Mouse (Mus musculus) midbrain, embryonic 15.5 days (tissue): ENCODE measurements around the gene Iqgap3. TPM values are rescaled to one million over a fixed set of nuclear protein-coding genes. Genes with fewer than 3 reads are reported as not detected.

Experiments
- ATAC-seq: fragments of 200-750 bp; cut with Nextera tagmentation; replicated peaks from 2 replicates; pipeline ENCODE4 v1.8.0; 2017; ENCODE audit warnings: moderate TSS enrichment
- H3K27ac ChIP-seq: fragments of 300-500 bp; sonication (generic); 2 replicates; pipeline ENCODE4 v1.5.1; 2015; ENCODE audit warnings: mild to moderate bottlenecking, inconsistent platforms
- H3K27me3 ChIP-seq: fragments of 300-500 bp; sonication (generic); replicated peaks from 2 replicates; pipeline ENCODE4 v1.6.1; 2015; ENCODE audit warnings: inconsistent platforms
- H3K36me3 ChIP-seq: fragments of 300-500 bp; sonication (generic); replicated peaks from 2 replicates; pipeline ENCODE4 v1.6.1; 2015; ENCODE audit warnings: inconsistent platforms
- H3K4me1 ChIP-seq: fragments of 300-500 bp; sonication (generic); 2 replicates; pipeline ENCODE4 v1.6.1; 2015; ENCODE audit warnings: inconsistent platforms
- H3K4me2 ChIP-seq: fragments of 300-500 bp; sonication (generic); 2 replicates; pipeline ENCODE4 v1.6.1; 2015; ENCODE audit warnings: inconsistent platforms, mild to moderate bottlenecking, moderate library complexity
- H3K4me3 ChIP-seq: fragments of 300-500 bp; sonication (generic); 2 replicates; pipeline ENCODE4 v1.5.1; 2015; ENCODE audit warnings: mild to moderate bottlenecking, inconsistent platforms
- H3K9ac ChIP-seq: fragments of 300-500 bp; sonication (generic); 2 replicates; pipeline ENCODE4 v1.6.1; 2015; ENCODE audit warnings: mild to moderate bottlenecking, inconsistent platforms
- H3K9me3 ChIP-seq: fragments of 300-500 bp; sonication (generic); 2 replicates; pipeline ENCODE4 v1.6.1; 2016; ENCODE audit warnings: inconsistent platforms
- WGBS: fragments of 180-500 bp; shearing (Covaris S2); methylation state at CpG from one replicate; pipeline ENCODE4 v1.1.7; 2015; ENCODE audit warnings: mixed read lengths; 5-methylcytosine and 5-hydroxymethylcytosine counted together
- polyA plus RNA-seq: library from polyadenylated mRNA; unstranded; fragments of >200 nt; fragmentation: Nextera tagmentation; extraction: Ambion mirVana; gene quantifications from 2 replicates; pipeline ENCODE4 v1.2.1, GENCODE M21; 2015

The Iqgap3 gene
- polyA plus RNA-seq = 2.7 and 3.0 TPM in 2 replicates

DNA sequence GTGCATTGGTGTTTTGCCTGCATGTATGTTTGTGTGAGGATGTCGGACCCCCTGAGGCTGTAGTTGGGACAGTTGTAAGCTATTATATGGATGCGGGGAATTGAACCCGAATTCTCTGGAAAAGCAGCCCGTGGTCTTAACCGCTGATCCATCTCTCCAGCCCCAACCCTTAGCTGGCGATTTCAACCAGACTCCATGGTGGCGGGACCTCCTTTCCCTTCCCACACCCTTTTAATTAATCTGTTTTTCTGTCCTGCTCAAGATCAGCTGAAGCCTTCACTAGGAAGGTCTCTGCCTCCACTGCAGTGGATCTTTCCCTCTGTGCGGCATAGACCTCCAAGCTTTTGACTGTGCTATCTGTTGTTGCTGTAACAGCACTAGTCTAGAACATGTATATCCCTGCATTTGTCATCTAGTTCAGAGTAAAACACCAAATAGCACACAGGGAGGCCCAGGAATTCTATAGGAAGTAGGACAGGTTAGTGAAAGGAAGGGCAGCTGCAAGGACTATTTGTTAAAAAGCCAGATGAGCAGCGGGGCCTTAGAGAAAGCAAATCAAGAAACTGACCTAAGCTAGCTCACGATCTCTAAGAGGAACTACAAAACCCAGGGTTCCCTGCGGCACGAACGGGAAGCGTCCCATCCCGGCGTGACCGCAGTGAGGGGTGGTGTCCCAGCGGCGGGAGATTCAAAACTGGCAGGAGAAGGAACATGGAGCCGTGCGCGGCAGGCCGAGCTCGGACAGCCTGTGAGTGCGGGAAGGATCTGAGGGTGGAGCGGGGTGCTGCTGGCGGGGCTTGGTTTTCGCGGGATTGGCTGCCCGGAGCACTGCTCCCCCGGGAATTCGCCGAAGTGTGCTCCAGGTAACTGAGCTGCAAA is at the start of gene Iqgap3:
Iqgap3 (plus strand) TSS at position 627 of the 879 bp plus-strand sequence.
- no peaks in the 10 kb centered on the region for H3K9me3 ChIP-seq
- H3K27ac ChIP-seq = peak within 1 kb of the TSS; percentile 49
- H3K36me3 ChIP-seq = no peaks in the 10 kb centered on the region
- peak within 1 kb of the TSS; percentile 94 for H3K4me2 ChIP-seq
- H3K27me3 ChIP-seq = no peaks in the 10 kb centered on the region
- H3K4me1 ChIP-seq = peaks cover 10% of the 10 kb centered on the region
- WGBS = 19% methylated on average over 33 of the region's 33 CpGs
- H3K9ac ChIP-seq = peak within 1 kb of the TSS; percentile 51
- peak within 1 kb of the TSS; percentile 47 for H3K4me3 ChIP-seq
- ATAC-seq = peak; percentile 92

- 83% methylated on average over 5 of the region's 5 CpGs for WGBS
- no peak overlapping the region for H3K9ac ChIP-seq
Observed at GRCm38 (mm10) chr3:88033506-88033905, 48.3 kb upstream of the Iqgap3 start.

DNA sequence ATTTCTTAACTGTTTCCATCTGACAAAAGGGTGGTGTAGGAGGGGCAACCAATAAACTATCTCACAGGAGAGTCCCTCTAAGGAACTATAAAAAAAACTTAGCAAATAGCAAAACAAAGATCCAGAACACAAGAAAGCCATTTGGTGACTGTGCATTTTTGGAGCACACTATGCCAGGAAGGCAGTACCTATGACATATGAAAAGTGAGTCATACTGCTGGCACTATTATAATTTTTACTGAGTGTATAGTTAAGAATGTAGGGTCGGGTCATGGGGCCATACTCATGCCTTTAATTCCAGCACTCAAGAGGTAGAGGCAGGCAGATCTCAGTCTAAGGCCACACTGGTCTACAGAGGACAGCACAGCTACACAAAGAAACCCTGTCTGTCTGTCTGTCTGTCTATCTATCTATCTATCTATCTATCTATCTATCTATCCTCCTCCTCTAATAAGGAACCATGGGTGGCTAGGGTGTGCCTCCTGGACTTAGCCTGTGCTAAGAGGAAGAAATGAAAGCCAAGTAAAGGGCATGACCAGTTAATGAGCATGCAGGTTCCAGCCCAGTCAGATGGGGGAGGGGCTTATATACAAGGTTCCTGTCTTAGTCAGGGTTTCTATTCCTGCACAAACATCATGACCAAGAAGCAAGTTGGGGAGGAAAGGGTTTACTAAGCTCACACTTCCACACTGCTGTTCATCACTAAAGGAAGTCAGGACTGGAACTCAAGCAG is 46.0 kb upstream of the Iqgap3 start:
- H3K4me2 ChIP-seq = no peak overlapping the region
- no peaks in the 10 kb centered on the region for H3K9me3 ChIP-seq
- no peak overlapping the region for H3K4me3 ChIP-seq
- no peak for ATAC-seq
- H3K4me1 ChIP-seq = no peaks in the 10 kb centered on the region
- H3K27me3 ChIP-seq = peaks cover 32% of the 10 kb centered on the region
- 65% methylated on average over 1 of the region's 1 CpGs for WGBS
- H3K36me3 ChIP-seq = no peaks in the 10 kb centered on the region
- no peak overlapping the region for H3K9ac ChIP-seq
- no peak overlapping the region for H3K27ac ChIP-seq

More at GRCm38 (mm10) chr3:88033506-88033905, 48.3 kb upstream of the Iqgap3 start:
- H3K4me1 ChIP-seq = no peaks in the 10 kb centered on the region
- H3K4me3 ChIP-seq = no peak overlapping the region
- ATAC-seq = no peak
- no peak overlapping the region for H3K27ac ChIP-seq
- H3K36me3 ChIP-seq = no peaks in the 10 kb centered on the region
- H3K9me3 ChIP-seq = no peaks in the 10 kb centered on the region
- H3K27me3 ChIP-seq = peaks cover 30% of the 10 kb centered on the region
- no peak overlapping the region for H3K4me2 ChIP-seq

DNA sequence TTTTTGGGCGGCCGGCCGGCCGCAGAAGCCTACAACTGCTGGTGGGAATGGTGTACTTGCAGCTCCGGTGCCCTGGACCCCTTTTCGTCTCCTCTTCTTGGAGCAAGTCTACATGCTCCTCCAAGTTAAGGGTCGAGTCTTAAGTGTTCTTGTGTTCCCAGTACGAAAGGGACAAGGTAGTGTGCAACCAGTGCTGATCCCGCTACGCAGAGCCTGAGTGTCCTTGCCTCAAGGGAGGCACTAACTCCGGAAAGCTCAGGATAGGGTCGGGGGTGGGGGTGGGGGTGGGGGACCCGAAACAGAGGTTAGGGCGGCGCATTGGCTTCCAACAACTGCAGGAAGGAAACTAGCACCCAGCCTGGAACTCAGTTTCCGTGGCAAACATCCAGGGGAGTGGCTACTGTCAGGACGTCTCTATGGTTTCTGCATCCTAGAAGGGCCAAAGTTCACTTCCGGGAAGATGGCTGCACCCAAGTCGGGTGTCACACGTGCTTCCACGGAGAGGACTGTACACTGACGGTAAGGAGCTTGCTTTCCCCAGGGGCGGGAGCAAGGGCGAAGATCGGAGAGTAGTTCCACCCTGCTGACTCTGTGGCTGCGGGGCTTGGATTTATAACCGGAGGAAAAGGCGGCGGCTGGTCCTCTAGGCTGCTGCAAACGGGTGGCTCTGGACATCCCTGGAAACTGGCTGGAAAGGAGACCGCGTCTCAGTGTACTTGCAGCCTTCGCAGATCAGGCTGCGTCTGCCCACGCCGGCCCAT is 38.9 kb upstream of the Iqgap3 start, which contains the start of gene Gpatch4:
Gpatch4 (plus strand) TSS at position 448 of the 761 bp plus-strand sequence.
- Histone ChIP-seq H3K9me3 (no peaks in the 10 kb centered on the region), H3K27ac (peak within 1 kb of the TSS; percentile 51), H3K4me1 (peaks cover 15% of the 10 kb centered on the region), H3K27me3 (peaks cover 13% of the 10 kb centered on the region), H3K9ac (peak within 1 kb of the TSS; percentile 42), H3K36me3 (no peaks in the 10 kb centered on the region), H3K4me2 (peak within 1 kb of the TSS; percentile 69), H3K4me3 (peak within 1 kb of the TSS; percentile 69)
- peak; percentile 96 for ATAC-seq
- 9% methylated on average over 36 of the region's 36 CpGs for WGBS

GRCm38 (mm10) chr3:88049532-88049931 is 32.2 kb upstream of the Iqgap3 start:
- ATAC-seq = no peak
- Histone ChIP-seq H3K9me3 (no peaks in the 10 kb centered on the region), H3K27ac (no peak overlapping the region), H3K36me3 (peaks cover 16% of the 10 kb centered on the region; the same call in 1 of the 2 replicates), H3K9ac (no peak overlapping the region), H3K27me3 (no peaks in the 10 kb centered on the region), H3K4me2 (no peak overlapping the region), H3K4me3 (no peak overlapping the region), H3K4me1 (peaks cover 5% of the 10 kb centered on the region; the same call in 1 of the 2 replicates)
- 92% methylated on average over 3 of the region's 3 CpGs for WGBS

GRCm38 (mm10) chr3:88057030-88057429 is 24.7 kb upstream of the Iqgap3 start:
- no peak for ATAC-seq
- Histone ChIP-seq H3K4me3 (peak overlapping the region; percentile 96), H3K27me3 (no peaks in the 10 kb centered on the region), H3K4me1 (peaks cover 21% of the 10 kb centered on the region), H3K4me2 (peak overlapping the region; percentile 81), H3K36me3 (peaks cover 22% of the 10 kb centered on the region; the same call in 1 of the 2 replicates), H3K27ac (no peak overlapping the region), H3K9ac (peak overlapping the region; percentile 93; the same call in 1 of the 2 replicates), H3K9me3 (no peaks in the 10 kb centered on the region)
- 89% methylated on average over 6 of the region's 6 CpGs for whole genome bisulfite sequencing

DNA sequence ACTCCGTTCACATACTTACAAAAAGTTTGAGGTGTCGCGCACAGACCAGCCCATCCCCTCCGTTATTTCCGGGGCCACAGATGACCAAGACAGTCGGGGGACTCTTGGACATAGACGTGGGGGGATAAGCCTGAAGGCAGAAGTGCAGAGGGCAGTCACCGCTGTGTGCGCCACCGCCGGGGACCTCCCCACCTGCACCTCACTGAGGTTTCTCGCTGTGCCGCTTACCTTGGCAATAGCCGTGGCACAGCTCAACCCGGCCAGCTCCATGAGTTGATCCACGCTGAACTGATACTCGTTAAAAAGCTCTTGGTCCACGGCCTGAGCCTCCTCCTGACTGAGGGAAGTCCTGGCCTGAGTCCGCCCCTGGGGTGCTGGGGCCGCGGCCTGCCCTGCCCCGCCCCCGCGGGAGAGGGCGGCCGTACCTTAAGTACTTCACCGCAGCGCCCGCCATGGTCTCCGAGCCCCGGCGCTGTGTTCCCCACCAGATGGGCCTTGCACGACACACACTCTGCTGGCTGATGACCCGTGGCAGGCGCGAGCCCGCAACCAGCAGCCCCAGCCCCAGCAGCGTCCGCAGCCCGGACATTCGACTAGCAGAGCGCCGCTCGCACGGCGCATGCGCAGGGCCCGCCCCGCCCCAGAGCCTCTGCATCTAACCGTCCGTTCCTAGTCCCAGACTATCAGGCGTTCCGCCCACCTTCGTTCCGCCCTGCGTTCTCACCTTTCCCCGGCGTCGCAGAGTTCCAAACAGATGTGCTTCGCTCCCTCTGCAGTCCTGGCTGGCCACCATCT is 23.7 kb upstream of the Iqgap3 start, which contains the start of gene Naxe:
Naxe (minus strand) TSS at position 594 of the 795 bp plus-strand sequence.
- H3K4me1 ChIP-seq = peaks cover 21% of the 10 kb centered on the region
- H3K9me3 ChIP-seq = no peaks in the 10 kb centered on the region
- peaks cover 19% of the 10 kb centered on the region; the same call in 1 of the 2 replicates for H3K36me3 ChIP-seq
- peak within 1 kb of the TSS; percentile 96 for H3K4me3 ChIP-seq
- ATAC-seq = peak; percentile 96
- peak within 1 kb of the TSS; percentile 81 for H3K4me2 ChIP-seq
- H3K9ac ChIP-seq = peak within 1 kb of the TSS; percentile 93
- H3K27me3 ChIP-seq = no peaks in the 10 kb centered on the region
- H3K27ac ChIP-seq = peak within 1 kb of the TSS; percentile 75
- under 1% methylated on average over 60 of the region's 60 CpGs for WGBS

DNA sequence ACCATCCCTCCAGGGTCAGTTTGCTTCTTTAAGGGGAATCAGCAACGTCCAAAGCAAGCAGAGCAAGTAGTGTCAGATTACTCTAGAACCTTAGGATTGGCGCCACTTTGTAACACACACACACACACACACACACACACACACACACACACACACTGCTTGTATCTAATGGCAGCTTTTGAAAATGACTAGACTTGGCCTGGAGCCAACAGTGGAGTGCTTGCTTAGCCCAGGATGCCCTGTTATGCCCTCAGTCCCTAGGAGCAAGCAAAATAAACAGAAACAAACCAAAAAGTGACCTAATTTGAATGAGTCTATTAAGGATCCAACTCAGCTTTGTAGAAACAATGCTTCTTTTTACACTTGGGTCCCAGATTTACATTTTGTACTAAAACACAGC is 13.4 kb upstream of the Iqgap3 start:
- Histone ChIP-seq H3K36me3 (no peaks in the 10 kb centered on the region), H3K4me2 (no peak overlapping the region), H3K4me3 (no peak overlapping the region), H3K9ac (no peak overlapping the region), H3K4me1 (no peaks in the 10 kb centered on the region), H3K9me3 (no peaks in the 10 kb centered on the region), H3K27me3 (0 out of 2 replicates have a peak, but pooled peaks cover 3% of the 10 kb centered on the region), H3K27ac (no peak overlapping the region)
- no peak for ATAC-seq
- WGBS = 33% methylated on average over 2 of the region's 2 CpGs

GRCm38 (mm10) chr3:88071783-88072182 is 10.0 kb upstream of the Iqgap3 start:
- H3K4me1 ChIP-seq = no peaks in the 10 kb centered on the region
- no peaks in the 10 kb centered on the region for H3K36me3 ChIP-seq
- 1% methylated on average over 5 of the region's 5 CpGs for WGBS
- no peak overlapping the region for H3K27ac ChIP-seq
- no peak overlapping the region for H3K9ac ChIP-seq
- H3K27me3 ChIP-seq = 0 out of 2 replicates have a peak, but pooled peaks cover 3% of the 10 kb centered on the region
- H3K4me3 ChIP-seq = no peak overlapping the region
- H3K4me2 ChIP-seq = no peak overlapping the region
- no peaks in the 10 kb centered on the region for H3K9me3 ChIP-seq
- ATAC-seq = peak; percentile 70

DNA sequence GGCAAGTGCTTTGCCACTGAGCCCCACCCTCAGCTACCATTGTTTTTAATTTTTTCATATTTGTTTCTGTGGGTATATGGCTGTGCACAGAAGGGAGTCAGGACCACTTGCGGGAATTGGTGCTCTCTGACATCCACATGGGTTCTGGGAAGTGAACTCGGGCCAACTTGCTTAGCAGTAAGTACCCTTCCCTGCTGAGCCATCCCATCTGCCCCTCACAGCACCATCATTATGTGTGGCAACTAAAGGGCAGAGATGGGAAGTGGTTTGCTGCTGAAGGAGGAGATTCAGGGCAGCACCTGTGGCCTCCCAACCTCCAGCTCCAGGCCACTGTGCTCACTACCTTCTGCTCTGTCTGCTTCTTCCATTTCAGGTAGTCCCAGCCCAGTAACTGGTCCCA is 8.1 kb upstream of the Iqgap3 start:
- 63% methylated on average over 2 of the region's 2 CpGs for WGBS
- 0 out of 2 replicates have a peak, but pooled peaks cover 3% of the 10 kb centered on the region for H3K27me3 ChIP-seq
- H3K27ac ChIP-seq = no peak overlapping the region
- no peak overlapping the region for H3K4me2 ChIP-seq
- no peak for ATAC-seq
- H3K9me3 ChIP-seq = no peaks in the 10 kb centered on the region
- no peak overlapping the region for H3K4me3 ChIP-seq
- no peaks in the 10 kb centered on the region for H3K4me1 ChIP-seq
- H3K9ac ChIP-seq = no peak overlapping the region
- H3K36me3 ChIP-seq = no peaks in the 10 kb centered on the region

GRCm38 (mm10) chr3:88074351-88074750 is 7.4 kb upstream of the Iqgap3 start:
- ATAC-seq = no peak
- Histone ChIP-seq H3K9me3 (no peaks in the 10 kb centered on the region), H3K4me1 (no peaks in the 10 kb centered on the region), H3K4me2 (no peak overlapping the region), H3K4me3 (no peak overlapping the region), H3K9ac (no peak overlapping the region), H3K27me3 (0 out of 2 replicates have a peak, but pooled peaks cover 3% of the 10 kb centered on the region), H3K27ac (no peak overlapping the region), H3K36me3 (no peaks in the 10 kb centered on the region)
- 70% methylated on average over 2 of the region's 2 CpGs for WGBS
